Mouse (Mus musculus) right cerebral cortex, postnatal 4 days (tissue): ENCODE results near the gene Xpo4.

Source experiments
- DNase-seq: peaks from one replicate; pipeline ENCODE4 v3.0.0-alpha.2; 2022

Xpo4 gene

DNA sequence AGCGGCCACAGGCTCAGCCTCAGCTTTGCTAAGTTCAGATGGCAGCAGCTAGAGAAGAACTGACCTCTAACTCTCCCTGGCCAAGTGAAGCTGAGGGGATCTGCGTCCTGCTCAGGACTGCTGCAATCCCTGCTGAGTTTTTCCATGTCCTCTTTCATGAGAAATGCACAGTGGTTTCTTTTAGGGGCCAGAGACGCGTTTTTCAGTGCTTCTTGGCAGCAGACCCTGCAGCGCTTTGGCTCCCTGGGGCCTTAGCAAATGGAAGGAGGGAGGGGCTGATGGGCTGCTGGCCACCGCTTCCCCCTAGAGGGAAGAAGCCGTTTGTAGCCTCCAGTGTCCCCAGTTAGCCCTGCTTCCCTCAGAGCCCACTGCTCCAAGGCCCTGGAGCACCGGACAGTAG lies 130.3 kb downstream of the Xpo4 start:
- no peak for DNase-seq

DNA sequence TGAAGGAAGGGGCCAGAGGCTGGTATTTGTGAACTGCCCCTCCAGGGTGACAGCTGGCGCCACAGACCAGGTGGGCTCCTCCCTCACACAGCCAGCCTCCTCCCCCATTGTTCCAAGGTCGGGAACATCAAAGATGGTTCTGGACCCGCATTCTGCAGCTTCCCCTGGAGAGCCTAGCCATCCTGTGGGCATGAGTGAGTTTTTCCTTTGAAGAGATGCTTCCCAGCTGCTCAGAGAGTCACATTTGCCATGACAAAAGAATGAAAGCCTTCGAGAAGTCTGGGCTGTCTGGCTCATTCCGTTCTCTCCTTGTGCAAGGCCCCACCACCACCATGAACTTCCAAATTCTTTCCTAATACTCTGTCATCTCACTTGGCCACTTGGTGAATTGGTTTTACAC lies 130.9 kb downstream of the Xpo4 start:
- DNase-seq = no peak

DNA sequence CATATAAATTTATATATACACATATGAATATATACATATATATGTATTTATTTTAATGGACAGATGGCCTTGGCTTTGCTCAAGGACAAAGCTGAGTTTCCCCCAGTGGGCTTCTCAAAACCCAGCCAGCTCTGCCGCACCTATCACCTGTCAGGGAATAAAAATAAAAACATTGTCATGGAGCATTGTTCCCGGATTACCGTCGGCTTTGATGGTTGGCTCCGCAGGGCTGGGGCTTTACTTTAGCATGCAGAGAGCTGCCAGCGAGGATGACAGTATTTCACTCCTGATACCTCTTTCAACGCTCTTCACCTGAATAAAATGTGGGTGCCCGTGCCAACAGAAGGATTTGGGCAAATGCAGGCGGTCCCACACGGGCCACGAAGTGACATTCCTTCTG lies 131.4 kb downstream of the Xpo4 start:
- no peak for DNase-seq

DNA sequence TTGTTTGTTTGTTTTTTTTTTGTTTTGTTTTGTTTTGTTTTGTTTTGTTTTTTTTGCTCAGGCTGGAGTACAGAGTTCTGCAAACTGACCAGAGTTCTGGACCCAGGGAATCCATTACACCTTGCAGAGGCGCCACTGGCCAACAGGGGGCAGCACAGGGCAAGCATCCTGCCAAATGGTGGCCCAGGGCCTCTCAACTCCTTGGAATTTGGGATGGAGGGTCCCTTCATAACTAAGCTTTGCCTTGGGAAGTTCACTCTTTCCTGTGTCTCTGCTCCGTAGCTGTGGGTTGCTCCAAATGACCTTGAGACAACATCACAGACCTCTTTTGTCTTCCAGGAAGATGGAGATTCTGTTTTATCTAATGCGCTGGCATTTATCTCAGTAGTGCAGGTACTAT lies 132.0 kb downstream of the Xpo4 start:
- DNase-seq = peak; percentile 67

DNA sequence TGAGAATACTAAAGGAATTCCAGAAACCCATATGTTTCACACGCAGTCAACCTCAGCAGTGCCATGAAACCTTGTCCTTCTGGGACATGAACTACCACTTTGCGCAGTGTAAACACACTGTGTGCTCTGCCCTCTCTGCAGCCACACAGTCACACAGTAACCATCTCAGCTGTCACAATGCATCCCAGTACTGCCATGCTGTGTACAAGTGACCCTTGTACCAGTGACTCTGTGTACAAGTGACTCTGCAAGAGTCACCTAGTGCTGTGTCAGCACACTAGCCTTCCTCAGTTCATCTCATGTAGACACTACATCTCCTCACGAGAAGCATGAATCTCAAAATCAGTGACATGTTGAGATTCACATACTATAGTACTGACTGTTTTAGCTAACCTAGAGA lies 132.7 kb downstream of the Xpo4 start:
- no peak for DNase-seq

DNA sequence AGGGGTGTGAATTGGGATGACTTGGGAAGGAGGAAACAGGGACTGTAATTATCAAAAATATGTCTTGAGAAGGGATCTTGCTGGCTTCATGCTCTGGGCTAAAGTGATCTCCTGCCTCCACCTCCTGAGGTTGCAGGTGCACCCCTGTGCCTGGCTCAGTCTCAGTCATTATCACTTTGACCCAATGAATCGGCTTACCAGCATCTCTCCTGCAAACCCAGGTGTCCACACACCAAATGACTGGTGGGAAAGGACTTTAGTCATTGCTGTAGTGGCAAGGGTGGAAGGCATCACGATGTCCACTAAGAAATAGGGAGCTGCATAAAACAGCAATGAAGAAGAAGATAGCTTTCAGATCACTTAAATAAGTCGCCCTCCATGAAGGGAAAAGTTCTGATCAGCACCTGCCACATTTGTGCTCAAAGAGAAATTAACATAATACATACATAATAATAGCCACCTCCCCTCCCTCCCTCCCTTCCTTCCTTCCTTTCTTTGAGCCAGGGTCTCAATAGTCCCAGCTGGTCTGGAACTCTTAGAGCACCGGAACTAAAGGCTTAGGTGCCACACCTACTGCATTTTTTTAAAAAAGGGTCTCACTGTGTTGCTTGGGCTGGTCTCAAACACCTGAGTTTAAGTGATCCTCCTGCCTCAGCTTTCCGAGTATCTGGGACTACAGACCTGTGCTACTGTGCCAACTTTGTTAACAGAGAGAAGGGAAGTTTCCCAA lies 135.3 kb downstream of the Xpo4 start:
- no peak for DNase-seq

DNA sequence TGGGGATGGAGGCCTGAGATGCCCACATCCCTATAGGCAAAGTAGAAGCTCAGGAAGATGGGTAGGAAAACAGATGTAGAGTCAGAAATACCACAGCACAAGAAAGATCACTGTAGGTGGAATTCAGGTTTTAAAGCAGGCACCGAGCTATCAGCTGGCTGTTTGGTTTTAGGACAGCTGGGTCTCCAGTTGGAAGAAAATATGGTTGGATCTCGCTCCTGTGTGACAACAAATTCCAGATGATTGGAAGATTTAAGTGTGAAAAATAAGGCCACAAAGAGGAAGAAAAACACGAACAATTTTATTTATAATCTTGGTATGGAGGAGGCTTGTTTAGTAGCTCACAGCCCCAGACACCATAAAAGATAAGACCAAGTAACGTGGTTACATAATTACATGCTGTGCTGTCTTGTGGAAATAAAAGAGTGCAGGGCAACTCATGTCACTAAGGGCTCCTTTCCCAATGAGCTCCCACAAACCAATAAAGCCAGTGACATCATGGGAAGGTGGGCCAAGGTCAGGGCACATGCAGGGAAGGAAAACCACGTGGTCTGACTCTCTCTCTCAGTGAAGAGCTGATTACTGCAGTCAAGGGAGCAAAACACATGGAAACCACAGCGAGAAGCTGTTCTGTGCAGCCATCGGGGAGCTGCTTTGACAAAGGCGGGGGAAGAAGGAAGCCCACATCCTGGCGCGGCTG lies 136.0 kb downstream of the Xpo4 start:
- no peak for DNase-seq

DNA sequence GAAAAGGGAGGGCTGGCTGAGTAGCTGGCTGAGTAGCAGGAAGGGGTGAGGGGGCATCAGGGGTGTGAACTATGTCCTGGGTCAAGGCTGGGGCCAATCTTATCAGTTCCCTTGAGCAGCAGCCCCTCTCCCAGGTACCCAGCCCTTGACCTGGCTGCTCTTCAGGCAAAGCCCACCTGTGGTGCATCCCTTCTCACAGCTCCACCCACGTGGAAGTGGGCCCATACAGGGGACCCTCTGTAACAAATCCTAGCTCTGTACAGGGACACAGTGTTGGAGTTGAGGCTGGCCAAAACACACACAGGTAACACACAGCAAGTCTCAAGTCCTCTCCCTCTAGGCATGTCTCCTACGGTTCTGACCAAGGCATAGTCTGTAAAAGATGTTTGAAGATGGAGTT lies 137.6 kb downstream of the Xpo4 start:
- DNase-seq = no peak
